Mouse (Mus musculus) embryonic facial prominence, embryonic 14.5 days (tissue): Measurements from ENCODE around the gene Fgb. TPM values are rescaled to one million over a fixed set of nuclear protein-coding genes. Genes with fewer than 3 reads are reported as not detected.

Source experiments
- ATAC-seq: fragments of 200-750 bp; cut with Nextera tagmentation; 2 replicates; pipeline ENCODE4 v1.8.0; 2017; ENCODE audit warnings: low read depth, moderate number of reproducible peaks, moderate TSS enrichment
- DNase-seq: peaks from one replicate; pipeline ENCODE4 v3.0.0-alpha.2; 2015; ENCODE audit warnings: low spot score
- H3K27ac ChIP-seq: fragments of 300-500 bp; sonication (generic); replicated peaks from 2 replicates; pipeline ENCODE4 v1.5.1; 2014; ENCODE audit warnings: low read depth, mild to moderate bottlenecking, low read length, moderate library complexity
- H3K27me3 ChIP-seq: fragments of 300-500 bp; sonication (generic); replicated peaks from 2 replicates; pipeline ENCODE4 v1.6.1; 2014; ENCODE audit warnings: low read length; ENCODE audit not compliant: control insufficient read depth, insufficient read depth
- H3K36me3 ChIP-seq: fragments of 300-500 bp; sonication (generic); 2 replicates; pipeline ENCODE4 v1.6.1; 2014; ENCODE audit warnings: low read length, mixed read lengths; ENCODE audit not compliant: control insufficient read depth, insufficient read depth
- H3K4me1 ChIP-seq: fragments of 300-500 bp; sonication (generic); 2 replicates; pipeline ENCODE4 v1.6.1; 2014; ENCODE audit warnings: antibody characterized with exemption, low read length; ENCODE audit not compliant: control insufficient read depth, insufficient read depth
- H3K4me2 ChIP-seq: fragments of 300-500 bp; sonication (generic); 2 replicates; pipeline ENCODE4 v1.6.1; 2014; ENCODE audit warnings: low read depth, mild to moderate bottlenecking, low read length, moderate library complexity, mixed read lengths
- H3K4me3 ChIP-seq: fragments of 300-500 bp; sonication (generic); 2 replicates; pipeline ENCODE4 v1.5.1; 2014; ENCODE audit warnings: low read depth, mild to moderate bottlenecking, low read length
- H3K9ac ChIP-seq: fragments of 300-500 bp; sonication (generic); 2 replicates; pipeline ENCODE4 v1.6.1; 2014; ENCODE audit warnings: low read depth, mild to moderate bottlenecking, low read length, moderate library complexity, mixed read lengths
- H3K9me3 ChIP-seq: fragments of 300-500 bp; sonication (generic); 2 replicates; pipeline ENCODE4 v1.6.1; 2016; ENCODE audit warnings: low read length; ENCODE audit not compliant: control insufficient read depth
- WGBS: fragments of 180-500 bp; shearing (Covaris S2); extraction: QIAGEN DNeasy Blood & Tissue Kit; methylation state at CpG from one replicate; pipeline ENCODE4 v1.1.7; 2014; 5-methylcytosine and 5-hydroxymethylcytosine counted together
- polyA plus RNA-seq: library from polyadenylated mRNA; unstranded; fragments of >200 nt; fragmentation: Nextera tagmentation; extraction: Ambion mirVana; gene quantifications from 2 replicates; pipeline ENCODE4 v1.2.1, GENCODE M21; 2014

Gene Fgb
- polyA plus RNA-seq, 1 experiment from 2014 or later = 0.10 TPM

DNA sequence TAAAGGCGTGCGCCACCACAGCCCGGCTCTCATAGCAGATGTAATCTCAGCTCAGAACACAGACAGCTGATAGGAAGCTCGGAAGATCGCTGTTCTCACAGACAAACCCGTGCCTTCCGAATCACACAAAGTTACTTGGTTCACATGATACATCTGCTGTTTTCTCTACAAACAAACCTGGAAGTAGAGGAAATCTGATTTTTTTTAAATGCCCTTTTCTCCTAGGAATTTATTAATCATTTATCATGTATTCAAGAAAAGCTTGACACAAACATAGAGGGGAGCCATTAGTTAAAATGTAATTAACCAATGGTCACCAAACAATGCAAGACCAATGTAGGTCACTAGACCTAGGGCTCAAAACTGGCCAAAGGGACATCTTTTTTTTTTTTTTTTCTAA, 44.9 kb downstream of the Fgb start:
- no peak overlapping the region for H3K4me3 ChIP-seq

DNA sequence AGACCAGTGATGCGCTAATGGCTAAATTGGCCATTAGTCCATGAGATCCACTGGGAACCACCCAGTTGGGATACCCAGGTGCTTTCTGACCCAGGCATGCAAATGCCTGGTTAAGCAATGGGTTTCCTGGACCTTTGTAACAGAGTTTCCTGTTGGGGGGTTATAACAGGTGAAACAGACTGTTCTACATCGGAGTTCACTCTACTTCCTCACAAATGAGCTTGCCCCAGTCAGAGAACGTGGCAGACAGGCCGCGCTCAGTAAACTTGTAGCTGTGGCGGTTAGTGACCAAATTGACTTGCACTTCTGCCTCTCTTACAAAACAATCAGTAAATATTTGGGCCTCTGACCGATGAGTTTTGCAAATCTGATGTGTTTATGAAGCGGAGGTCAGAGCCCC, 46.6 kb downstream of the Fgb start:
- H3K9ac ChIP-seq = no peak overlapping the region
- H3K27me3 ChIP-seq = no peaks in the 10 kb centered on the region
- WGBS = 89% methylated on average over 8 of the region's 8 CpGs
- ATAC-seq = no peak
- no peaks in the 10 kb centered on the region for H3K9me3 ChIP-seq
- H3K27ac ChIP-seq = no peak overlapping the region
- no peaks in the 10 kb centered on the region for H3K36me3 ChIP-seq
- no peaks in the 10 kb centered on the region for H3K4me1 ChIP-seq
- no peak overlapping the region for H3K4me2 ChIP-seq
- DNase-seq = no peak
- no peak overlapping the region for H3K4me3 ChIP-seq

More for the DNA sequence above, 44.9 kb downstream of the Fgb start:
- Histone ChIP-seq H3K36me3 (no peaks in the 10 kb centered on the region), H3K4me1 (no peaks in the 10 kb centered on the region), H3K27ac (no peak overlapping the region), H3K4me2 (no peak overlapping the region), H3K9me3 (no peaks in the 10 kb centered on the region), H3K9ac (no peak overlapping the region), H3K27me3 (no peaks in the 10 kb centered on the region)
- no peak for DNase-seq
- no peak for ATAC-seq
- 84% methylated on average over 7 of the region's 7 CpGs for WGBS

DNA sequence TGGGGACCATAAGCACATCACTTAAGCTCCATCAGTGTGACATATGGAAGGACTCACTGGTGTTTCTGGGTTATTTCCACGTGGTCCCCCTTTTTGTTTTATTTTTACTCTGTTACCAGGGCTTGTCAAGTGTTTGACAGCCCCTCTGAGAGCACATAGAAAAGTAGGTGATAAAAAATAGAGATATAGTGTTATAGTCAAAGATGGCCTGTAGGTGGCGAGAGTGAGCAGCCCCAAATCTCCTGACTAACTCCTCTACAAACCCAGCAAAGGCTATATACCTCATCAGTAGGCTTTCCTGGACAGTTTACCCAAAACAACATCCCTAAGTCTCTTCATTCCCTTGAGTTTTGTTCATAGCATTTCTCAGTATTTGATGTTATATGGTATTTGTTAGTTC, 47.5 kb downstream of the Fgb start:
- H3K36me3 ChIP-seq = no peaks in the 10 kb centered on the region
- H3K4me2 ChIP-seq = no peak overlapping the region
- H3K9ac ChIP-seq = no peak overlapping the region
- H3K4me3 ChIP-seq = no peak overlapping the region
- H3K27me3 ChIP-seq = no peaks in the 10 kb centered on the region; the same call in 1 of the 2 replicates
- ATAC-seq (no peak), DNase-seq (peak; percentile 16)
- no peak overlapping the region for H3K27ac ChIP-seq
- H3K4me1 ChIP-seq = no peaks in the 10 kb centered on the region
- 1% methylated on average over 2 of the region's 2 CpGs for WGBS
- no peaks in the 10 kb centered on the region for H3K9me3 ChIP-seq

DNA sequence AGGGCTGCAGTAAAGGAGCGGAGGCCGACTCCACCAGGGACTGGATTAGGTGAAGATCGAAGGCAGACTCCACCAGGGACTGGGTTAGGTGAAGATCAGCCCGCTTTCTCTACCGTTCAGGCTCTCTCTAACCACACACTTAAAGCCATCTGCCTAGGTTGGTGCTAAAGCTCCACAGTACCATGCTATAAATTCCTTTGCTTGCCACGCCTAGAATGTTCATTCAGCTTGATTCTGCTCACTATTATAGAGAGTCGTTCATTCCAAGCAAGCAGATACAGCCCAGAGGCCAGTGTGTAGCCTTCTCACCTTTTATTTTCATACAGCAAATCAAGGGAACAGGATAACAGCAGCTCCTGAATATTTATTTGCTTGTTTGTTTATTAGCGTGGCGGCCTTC, 49.7 kb downstream of the Fgb start:
- H3K9me3 ChIP-seq = no peaks in the 10 kb centered on the region
- WGBS = 84% methylated on average over 9 of the region's 9 CpGs
- H3K4me1 ChIP-seq = no peaks in the 10 kb centered on the region
- no peak overlapping the region for H3K4me2 ChIP-seq
- no peak for DNase-seq
- peaks cover 8% of the 10 kb centered on the region; the same call in 1 of the 2 replicates for H3K27me3 ChIP-seq
- no peak overlapping the region for H3K9ac ChIP-seq
- H3K27ac ChIP-seq = no peak overlapping the region
- no peak overlapping the region for H3K4me3 ChIP-seq
- no peak for ATAC-seq
- no peaks in the 10 kb centered on the region for H3K36me3 ChIP-seq

DNA sequence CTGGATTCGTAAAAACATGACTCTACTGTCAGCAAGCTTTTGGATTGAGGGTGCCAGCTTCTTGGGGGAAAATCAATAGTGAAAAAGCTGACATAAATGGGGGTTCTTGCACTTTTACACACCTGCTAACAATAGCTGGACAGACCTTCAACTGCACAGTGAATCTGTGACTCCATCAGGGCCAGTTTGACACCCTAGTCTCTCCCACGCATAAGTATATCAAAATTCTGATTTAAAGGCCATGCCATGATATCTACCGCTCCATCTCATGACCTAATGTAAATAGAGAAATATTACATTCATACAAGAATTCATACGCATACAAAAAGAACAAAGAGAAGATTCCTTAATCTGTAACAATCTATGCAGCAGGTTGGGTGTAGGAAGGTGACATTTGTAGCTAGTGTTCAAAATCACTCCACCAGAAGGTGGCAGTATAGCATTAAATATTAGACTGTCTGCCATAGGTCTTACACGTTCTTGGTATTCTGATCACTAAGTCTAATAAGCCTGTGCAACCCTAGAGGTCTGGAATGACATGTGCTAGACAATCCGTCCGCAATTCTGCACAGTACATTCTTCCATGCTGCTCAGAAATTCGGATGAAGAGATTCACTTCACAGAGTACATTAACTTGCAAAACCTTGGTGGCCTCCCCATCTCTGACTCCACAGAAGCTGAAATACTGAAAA, 50.7 kb downstream of the Fgb start:
- peak; percentile 92 for ATAC-seq
- Histone ChIP-seq H3K4me2 (no peak overlapping the region), H3K36me3 (no peaks in the 10 kb centered on the region), H3K4me3 (no peak overlapping the region), H3K27me3 (peaks cover 12% of the 10 kb centered on the region; the same call in 1 of the 2 replicates), H3K4me1 (no peaks in the 10 kb centered on the region), H3K9me3 (no peaks in the 10 kb centered on the region), H3K27ac (no peak overlapping the region), H3K9ac (no peak overlapping the region)
- peak; percentile 91 for DNase-seq
- WGBS = 30% methylated on average over 8 of the region's 8 CpGs

DNA sequence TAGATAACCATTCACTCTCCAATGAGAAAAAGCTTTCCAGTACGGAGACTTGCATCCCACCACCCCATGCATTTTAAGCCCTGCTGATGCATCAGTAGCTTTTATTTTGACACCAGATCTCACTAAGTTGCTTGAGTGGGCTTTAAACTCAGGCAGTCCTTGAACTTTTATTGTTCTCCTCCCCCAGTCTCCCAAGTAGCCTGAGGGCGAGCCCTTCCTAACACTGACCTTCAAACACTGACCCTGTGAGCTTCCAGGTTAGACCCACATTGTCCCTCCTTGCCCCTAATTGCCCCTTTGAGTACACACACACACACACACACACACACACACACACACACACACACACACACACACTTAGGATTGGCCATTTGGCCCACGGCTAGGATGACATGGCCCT, 53.0 kb downstream of the Fgb start:
- WGBS = 61% methylated on average over 3 of the region's 3 CpGs
- Histone ChIP-seq H3K4me3 (no peak overlapping the region), H3K4me1 (no peaks in the 10 kb centered on the region), H3K27me3 (peaks cover 12% of the 10 kb centered on the region; the same call in 1 of the 2 replicates), H3K9ac (no peak overlapping the region), H3K36me3 (no peaks in the 10 kb centered on the region), H3K4me2 (no peak overlapping the region), H3K27ac (no peak overlapping the region), H3K9me3 (no peaks in the 10 kb centered on the region)
- no peak for ATAC-seq
- no peak for DNase-seq

DNA sequence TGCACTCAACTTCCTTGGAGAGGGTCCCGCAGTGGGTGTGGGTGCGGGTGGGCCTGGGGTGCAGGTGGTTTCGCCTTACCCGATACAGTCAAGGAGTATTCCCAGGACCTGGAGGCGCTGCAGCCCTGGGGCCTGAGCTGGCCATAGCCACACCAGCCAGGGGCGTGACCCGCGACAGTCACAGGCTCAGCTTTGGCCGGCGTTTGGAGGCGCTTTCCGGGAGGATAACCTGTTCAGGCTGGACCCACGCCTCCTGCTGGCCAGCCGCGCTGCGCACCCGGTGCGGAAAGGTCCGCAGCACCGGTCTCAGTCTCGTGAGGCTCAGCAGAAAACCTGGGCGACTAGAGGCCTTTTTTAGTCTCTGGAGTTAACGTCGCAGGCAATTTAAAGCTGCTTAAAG, 54.3 kb downstream of the Fgb start:
- Histone ChIP-seq H3K9ac (peak overlapping the region; percentile 42), H3K27ac (no peak overlapping the region), H3K4me3 (peak overlapping the region; percentile 28), H3K4me1 (no peaks in the 10 kb centered on the region), H3K36me3 (no peaks in the 10 kb centered on the region), H3K4me2 (peak overlapping the region; percentile 63), H3K9me3 (no peaks in the 10 kb centered on the region), H3K27me3 (peaks cover 12% of the 10 kb centered on the region; the same call in 1 of the 2 replicates)
- ATAC-seq (peak; percentile 64), DNase-seq (peak; percentile 62)
- 2% methylated on average over 21 of the region's 24 CpGs for WGBS

DNA sequence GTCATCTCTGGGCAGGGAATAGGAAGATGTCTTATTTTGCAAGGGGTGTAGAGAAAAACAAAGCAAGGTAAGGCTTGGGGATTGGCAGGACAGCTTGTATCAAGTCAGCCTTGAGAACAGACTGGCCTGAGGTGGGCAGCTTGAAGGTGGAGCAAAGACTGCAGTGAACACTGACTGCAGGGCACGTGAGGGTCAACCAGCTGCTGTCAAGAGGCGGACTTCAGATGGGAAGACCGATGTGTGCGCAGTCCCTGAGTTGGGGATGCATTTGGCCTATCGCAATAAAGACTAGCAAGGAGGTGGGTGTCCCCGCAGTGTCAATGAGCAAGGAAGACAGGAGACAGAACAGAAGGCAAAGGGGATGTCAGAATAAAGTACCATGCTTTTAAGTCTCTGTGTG, 56.7 kb downstream of the Fgb start:
- Histone ChIP-seq H3K27ac (no peak overlapping the region), H3K27me3 (peaks cover 12% of the 10 kb centered on the region; the same call in 1 of the 2 replicates), H3K4me1 (no peaks in the 10 kb centered on the region), H3K9ac (no peak overlapping the region), H3K4me3 (no peak overlapping the region), H3K36me3 (no peaks in the 10 kb centered on the region), H3K9me3 (no peaks in the 10 kb centered on the region), H3K4me2 (no peak overlapping the region)
- 87% methylated on average over 6 of the region's 6 CpGs for WGBS
- no peak for DNase-seq
- no peak for ATAC-seq

DNA sequence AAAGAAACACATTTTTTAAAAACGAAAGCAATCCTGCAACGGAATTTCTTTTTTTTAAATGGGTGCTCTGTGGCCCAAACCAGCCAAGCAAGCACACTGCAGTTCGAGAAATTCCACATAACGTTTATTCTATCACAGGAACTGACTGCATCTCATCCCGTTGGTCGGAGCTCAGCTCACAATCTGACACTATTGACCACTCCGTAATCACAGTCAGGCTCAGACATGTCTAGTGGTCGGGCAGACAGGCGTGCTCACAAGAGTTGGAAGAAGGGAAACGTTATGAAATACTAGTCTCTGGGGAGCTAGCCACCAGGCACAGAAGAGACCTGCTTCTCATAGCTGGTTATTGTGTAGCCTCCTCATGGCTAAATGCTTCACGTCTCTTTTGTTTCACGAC, 57.7 kb downstream of the Fgb start:
- 67% methylated on average over 12 of the region's 12 CpGs for WGBS
- DNase-seq (no peak), ATAC-seq (no peak)

More for the DNA sequence above, 57.7 kb downstream of the Fgb start:
- Histone ChIP-seq H3K27ac (no peak overlapping the region), H3K9ac (no peak overlapping the region), H3K4me3 (no peak overlapping the region), H3K9me3 (no peaks in the 10 kb centered on the region), H3K4me2 (no peak overlapping the region), H3K36me3 (no peaks in the 10 kb centered on the region), H3K27me3 (peaks cover 12% of the 10 kb centered on the region; the same call in 1 of the 2 replicates), H3K4me1 (no peaks in the 10 kb centered on the region)
